Mouse (Mus musculus) hindlimb bud, embryonic 11.5 days (tissue): ENCODE data around the gene Gxylt1.
A peak's percentile ranks its signal among the peaks of the same experiment; 100 is the strongest.
"Not testable (repeated sequence)": the region's sequence is repeated elsewhere in the genome, so short reads cannot be mapped to it uniquely, and the experiment has no call there.

ENCODE experiments used
- DNase-seq: peaks from one replicate; pipeline ENCODE4 v3.0.0-alpha.2; 2012; ENCODE audit warnings: low read depth, low spot score; ENCODE audit errors: extremely low spot score

Gene Gxylt1

DNA sequence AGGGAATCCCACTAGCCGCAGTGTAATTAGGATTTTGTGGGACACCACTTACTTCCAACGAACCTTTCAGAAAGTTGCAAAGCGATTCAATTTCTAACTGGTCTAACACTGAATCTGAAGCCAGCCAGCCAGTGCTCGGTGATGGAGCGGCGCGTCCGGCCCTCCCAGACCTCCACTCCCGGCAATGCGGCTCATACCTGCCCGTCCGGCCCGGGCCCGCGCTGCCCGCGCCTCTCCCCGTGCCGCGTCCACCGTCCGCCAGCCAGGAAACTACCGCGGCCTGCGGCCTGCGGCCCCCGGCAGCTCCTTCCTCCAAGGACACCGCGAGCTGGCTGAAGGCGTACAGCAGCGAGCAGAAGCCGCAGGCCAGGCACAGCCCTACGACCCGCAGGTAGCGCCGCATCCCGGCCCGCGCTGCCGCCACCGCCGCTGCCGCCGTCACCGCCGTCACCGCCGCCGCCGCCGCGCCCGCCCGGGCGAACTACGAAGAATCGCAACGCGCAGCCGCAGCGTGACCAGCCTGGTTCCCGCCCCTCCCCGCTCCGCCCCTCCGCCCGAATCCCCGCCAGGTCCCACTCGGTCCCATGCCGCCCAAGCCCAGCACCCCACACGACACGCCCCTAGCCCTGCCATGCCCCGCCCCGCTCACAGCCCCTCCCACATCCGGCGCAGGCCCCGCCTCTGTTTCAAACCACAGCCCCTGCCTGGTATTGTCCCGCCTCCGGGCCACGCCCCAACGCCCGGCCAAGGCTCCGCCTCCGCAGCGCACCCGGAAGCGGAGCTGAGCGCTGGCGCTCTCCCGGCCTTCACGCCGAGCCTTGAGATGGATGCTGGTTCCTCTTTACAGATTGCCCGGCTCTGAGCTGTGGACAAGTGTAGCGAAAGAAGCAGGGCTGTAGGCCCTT lies at the start of gene Gxylt1:
TSS of gene Gxylt1 (minus strand) at position 501 of the 905 bp plus-strand sequence.
- peak; percentile 82 for DNase-seq

DNA sequence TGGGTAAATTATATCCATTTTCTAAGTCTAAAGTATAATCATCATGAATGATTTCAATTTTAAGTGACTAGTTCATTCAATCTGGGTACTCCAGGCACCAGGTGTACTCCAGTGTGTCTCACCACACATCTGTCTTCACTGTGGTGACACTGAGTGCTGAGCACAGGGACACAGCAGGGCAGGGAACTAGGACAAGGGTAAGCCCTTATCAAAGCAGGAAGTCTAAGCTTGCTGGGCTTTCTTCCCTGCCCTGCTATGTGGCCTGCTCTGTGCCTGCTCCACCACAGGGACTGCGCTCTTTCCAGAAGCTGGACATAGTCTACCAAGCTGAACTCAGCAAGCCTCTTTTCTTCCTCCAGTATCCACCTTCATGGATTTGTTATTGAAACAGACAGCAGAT lies 43.8 kb upstream of the Gxylt1 start:
- DNase-seq = no peak

- not testable (repeated sequence) for DNase-seq
Measured at GRCm38 (mm10) chr15:93310304-93310703, 35.3 kb upstream of the Gxylt1 start.

- no peak for DNase-seq
Measured at GRCm38 (mm10) chr15:93298197-93298596, 23.2 kb upstream of the Gxylt1 start.

DNA sequence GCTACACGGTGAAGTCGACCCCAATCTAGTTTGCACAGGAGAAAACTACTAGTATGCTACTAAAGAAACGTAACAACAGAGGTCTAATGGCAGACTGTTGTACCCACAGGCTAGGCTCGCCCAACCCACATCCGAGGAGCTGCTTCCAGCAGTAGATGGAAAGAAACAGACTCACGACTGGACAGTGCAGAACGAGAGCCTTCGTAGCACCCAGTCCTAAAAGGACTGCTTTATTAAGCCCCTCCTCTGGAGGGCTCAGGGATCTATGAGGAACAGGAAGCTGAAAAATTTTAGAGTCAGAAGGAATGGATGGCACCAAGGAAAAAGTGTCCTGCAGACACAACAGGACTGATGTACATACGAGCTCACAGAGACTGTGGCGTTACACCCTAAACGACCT lies 19.5 kb upstream of the Gxylt1 start:
- no peak for DNase-seq

DNA sequence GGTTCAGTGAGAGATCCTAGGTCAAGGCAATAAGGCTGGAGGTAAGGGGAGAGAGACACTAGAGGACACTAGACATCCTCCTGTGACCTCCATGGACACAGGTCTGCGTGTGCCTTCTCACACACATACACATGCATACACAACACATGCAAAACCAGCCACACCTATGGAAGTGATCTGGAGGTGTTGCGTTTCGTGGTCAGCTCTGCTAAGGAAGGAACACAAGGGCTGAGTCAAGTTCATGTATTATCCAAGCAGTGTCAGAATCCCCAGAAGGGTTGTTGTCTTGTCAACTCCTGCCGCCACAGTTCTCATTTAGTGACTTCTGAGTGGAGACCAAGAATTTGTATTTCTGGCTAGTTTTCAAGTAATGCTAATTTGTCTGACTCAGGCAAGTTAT lies 13.3 kb upstream of the Gxylt1 start:
- no peak for DNase-seq

DNA sequence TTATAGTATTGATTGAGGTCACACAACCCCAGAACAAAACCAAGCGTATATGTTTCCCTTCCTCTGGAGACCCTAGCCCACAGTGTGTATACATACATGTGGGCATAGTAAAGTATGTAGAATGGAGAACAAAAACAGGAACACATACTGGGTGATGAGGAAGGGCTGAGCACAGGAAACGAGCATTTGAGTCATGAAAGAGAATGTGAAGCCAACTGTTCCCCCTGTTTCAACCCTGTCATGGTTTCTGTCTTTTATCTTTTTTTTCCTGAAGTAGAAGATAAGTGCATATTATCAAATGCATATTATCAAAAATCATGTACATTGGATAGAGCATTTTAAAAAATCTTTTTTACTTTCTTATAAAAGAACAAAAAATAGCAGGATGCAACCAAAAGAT lies 12.6 kb upstream of the Gxylt1 start:
- no peak for DNase-seq

- DNase-seq = no peak
Measured at GRCm38 (mm10) chr15:93285244-93285643, 10.3 kb upstream of the Gxylt1 start.

DNA sequence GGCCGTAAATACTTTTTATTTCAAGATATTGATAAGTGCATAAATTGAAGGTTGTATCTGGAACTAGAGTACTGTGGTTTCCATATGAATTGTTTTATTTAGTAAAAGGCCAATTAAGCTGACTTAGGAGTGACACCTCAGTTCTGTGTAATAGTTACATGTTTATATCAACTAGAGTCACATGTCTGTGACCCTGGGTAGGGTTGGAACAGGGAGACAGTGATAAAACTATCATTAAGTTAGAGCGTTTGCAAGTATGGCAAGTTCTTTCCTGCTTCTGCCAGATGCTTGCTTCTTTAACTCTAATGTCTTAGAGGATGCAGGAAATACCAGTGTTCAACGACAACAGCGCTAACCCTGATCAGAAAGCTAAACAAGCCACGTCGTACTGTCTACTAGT lies 9.3 kb upstream of the Gxylt1 start:
- no peak for DNase-seq

DNA sequence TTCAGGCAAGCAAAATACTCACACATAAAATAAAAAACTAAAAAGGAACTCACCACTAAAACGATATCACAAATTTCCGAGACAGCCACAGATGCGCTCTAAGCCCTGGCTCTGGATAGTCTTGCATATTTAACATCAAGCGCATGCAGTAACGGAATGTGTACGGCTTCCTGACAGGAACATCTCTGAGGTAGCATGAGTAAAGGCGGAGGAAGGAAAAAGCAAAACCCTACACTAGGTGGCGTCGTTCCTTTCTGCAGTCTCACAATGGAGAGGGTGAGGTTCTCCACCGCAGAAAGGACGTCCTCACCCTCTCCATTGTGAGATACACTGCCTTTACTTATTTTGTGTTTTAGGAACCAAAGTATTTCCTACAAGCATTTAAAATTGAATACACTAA lies 8.4 kb upstream of the Gxylt1 start:
- no peak for DNase-seq

DNA sequence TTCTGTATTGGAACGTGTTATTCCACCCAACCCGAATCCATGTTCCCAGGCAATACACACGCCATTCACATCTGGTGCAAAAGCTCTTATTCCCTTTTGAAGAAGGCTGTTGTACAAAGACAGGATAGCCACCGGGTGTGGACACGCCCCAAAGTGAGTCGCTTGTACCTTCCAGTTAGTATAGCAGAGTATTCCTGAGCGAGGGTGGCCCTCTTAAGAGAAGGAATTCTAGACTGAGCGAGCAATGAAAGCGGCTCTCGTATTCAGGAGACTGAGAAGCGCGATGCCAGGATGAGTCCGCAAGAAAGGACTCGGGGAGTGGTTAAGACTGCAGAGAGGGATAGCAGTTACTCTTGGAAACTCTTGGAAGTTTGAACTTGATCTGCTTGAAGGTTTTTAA lies 1.3 kb upstream of the Gxylt1 start:
- DNase-seq = no peak

- DNase-seq = no peak
Measured at GRCm38 (mm10) chr15:93275623-93276022, 644 bp upstream of the Gxylt1 start.

DNA sequence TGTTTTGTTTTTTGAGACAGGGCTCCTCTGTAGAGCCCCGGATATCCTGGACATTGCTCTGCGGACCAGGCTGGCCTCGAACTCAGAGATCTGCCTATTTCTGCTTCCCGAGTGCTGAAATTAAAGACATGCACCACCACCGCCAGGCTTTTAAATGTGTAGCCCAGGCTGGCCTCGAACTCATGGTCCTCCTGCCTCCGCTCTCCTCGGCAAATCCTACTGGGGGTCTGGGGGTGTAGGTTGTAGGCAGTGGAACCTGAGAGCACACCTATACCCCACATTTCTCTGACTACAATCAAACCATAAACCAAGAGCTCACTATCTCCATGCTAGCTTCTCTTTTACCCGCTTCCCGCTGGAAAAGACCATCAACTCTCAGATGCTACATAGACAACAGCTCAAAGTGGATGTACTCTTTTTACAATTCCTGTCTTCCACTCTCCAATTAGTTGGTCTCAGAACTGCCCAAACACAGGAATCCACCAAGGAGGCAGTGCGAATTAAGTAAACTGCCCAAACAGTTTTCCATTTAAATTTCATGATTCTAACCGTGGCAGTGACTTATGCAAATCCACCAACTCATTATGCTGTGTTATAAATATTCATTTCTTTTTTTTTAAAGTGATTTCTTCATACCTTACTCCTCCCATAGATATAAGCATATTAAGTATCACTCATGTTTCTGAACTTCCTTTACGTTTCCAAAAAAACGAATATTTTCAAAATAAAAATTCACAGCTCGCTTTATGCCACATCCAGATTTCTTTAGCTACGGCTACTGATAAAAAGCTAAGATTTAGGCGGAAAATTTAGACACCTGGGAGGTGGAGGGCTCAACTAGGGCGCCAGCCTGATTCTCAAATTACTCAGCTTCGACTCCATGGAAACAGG lies 946 bp downstream of the Gxylt1 start:
- no peak for DNase-seq

DNA sequence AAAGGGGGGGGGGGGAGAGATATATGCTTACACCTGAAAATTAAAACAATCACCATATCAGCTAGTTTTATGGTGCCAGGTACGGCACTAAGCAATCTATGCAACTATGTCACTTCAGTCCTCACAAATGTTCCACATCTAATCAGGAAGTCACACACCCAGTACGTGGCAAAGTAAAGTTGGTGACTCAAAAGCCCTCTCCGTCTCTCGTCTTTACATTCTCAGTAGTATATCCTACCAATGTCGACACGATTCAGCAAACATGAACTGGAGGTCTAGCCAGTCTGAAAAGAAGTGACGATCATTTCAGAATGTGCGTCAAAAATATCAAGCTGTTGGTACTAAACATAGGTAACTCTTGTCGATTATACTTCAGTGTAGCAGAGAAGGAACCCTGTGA lies 2.0 kb downstream of the Gxylt1 start:
- no peak for DNase-seq

DNA sequence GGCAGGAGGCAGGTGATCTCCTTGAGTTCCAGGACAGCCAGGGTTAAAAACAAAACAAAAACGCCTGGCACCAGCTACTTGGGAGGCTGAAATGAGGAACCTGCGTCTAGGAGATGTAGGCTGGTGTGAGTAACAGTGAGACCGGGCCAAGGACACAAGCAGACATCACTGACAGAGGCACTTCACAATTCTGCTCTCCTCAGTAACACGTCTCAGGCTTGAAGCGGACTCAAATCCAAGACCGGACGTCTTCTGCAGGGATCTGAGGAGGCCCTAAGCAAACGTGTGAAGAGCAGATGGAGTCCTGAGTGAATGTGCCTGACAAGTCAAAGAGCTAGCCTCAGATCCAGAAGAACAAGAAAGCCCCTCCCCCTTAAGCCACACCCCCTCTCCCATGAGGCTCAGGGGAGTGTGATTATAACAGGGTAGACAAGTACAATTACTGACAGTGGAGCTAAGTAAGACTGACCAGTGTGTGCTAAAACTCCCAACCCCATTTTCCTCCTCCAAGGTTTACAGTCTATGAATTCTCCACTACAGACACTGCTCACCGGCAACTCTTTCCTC lies 4.6 kb downstream of the Gxylt1 start:
- DNase-seq = no peak

DNA sequence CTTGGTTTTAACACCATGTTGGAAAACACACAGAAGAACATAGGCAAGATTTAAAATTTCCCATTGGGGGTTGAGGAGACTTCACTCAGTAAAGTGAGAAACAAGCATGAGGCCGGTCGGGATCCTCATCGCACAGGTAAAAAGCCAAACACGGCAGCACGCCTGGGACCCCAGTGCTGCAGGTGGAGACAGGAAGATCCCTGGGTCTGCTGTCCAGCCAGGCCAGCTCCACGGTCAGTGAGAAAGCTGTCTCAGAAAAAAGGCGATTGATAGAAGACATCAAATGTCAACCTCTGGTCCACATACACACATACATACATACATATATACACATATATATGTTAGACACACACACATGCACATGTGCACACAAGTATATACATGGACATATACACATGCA lies 5.4 kb downstream of the Gxylt1 start:
- DNase-seq = no peak

GRCm38 (mm10) chr15:93268001-93268400 lies 7.0 kb downstream of the Gxylt1 start:
- no peak for DNase-seq

GRCm38 (mm10) chr15:93267479-93267878 lies 7.5 kb downstream of the Gxylt1 start:
- DNase-seq = no peak

GRCm38 (mm10) chr15:93266361-93266760 lies 8.6 kb downstream of the Gxylt1 start:
- no peak for DNase-seq

DNA sequence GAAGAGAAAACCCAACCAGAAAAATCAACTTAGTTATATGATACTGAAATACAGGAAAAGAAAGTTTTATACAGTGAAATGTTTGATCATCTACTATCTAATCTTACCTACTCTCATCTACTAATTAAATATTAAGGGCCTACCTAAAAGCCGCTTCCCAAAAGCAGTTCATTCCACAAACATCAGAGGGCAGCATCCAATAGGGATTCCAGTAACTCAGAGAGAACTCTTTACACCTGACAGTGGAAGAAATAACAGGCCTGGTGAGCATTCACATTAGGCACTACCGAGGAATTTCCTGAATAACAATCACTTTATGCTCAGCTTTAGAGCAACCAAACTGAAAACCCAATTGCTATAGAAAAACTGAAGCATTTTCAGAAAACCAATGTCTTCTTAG lies 9.3 kb downstream of the Gxylt1 start:
- no peak for DNase-seq

DNA sequence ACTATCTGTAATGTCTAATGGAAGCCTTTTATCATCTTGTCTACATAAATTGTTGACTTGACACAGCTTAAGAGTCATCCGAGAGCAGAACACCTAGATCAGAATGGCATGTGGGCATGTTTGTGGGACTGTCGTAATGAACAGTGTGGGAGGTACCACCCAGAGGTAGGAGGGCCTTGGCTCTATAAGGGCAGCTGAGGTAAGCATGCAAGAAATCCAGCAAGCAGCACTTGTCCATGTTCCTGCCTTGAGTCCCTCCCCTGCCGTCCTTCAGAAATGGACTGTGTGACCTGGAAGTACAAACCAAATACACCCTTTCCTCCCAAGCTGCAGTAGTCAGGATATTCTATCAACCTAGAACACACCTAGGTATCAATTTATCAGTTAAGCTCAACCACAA lies 9.7 kb downstream of the Gxylt1 start:
- no peak for DNase-seq

GRCm38 (mm10) chr15:93264221-93264620 lies 10.8 kb downstream of the Gxylt1 start:
- DNase-seq = no peak
